Mouse (Mus musculus) embryonic facial prominence, embryonic 11.5 days (tissue): ENCODE results near the gene Cend1. TPM values are rescaled to one million over a fixed set of nuclear protein-coding genes. Genes with fewer than 3 reads are reported as not detected.
"Not testable (repeated sequence)": the region's sequence is repeated elsewhere in the genome, so short reads cannot be mapped to it uniquely, and the experiment has no call there.

Source experiments
- ATAC-seq: fragments of 200-750 bp; cut with Nextera tagmentation; replicated peaks from 2 replicates; pipeline ENCODE4 v1.8.0; 2017; ENCODE audit warnings: low read depth; ENCODE audit not compliant: insufficient number of reproducible peaks, low FRiP score, low TSS enrichment
- DNase-seq: peaks from one replicate; pipeline ENCODE4 v3.0.0-alpha.2; 2015; ENCODE audit warnings: low spot score
- H3K27ac ChIP-seq: fragments of 300-500 bp; sonication (generic); replicated peaks from 2 replicates; pipeline ENCODE4 v1.5.1; 2014; ENCODE audit warnings: mild to moderate bottlenecking, low read depth, low read length, control low read depth
- H3K27me3 ChIP-seq: fragments of 300-500 bp; sonication (generic); 2 replicates; pipeline ENCODE4 v1.6.1; 2014; ENCODE audit warnings: mild to moderate bottlenecking, low read length, moderate library complexity, mixed read lengths; ENCODE audit not compliant: control insufficient read depth, insufficient read depth
- H3K36me3 ChIP-seq: fragments of 300-500 bp; sonication (generic); replicated peaks from 2 replicates; pipeline ENCODE4 v1.6.1; 2014; ENCODE audit warnings: low read depth, mild to moderate bottlenecking, low read length, moderate library complexity, mixed read lengths; ENCODE audit not compliant: control insufficient read depth, insufficient read depth
- H3K4me1 ChIP-seq: fragments of 300-500 bp; sonication (generic); 2 replicates; pipeline ENCODE4 v1.6.1; 2014; ENCODE audit warnings: low read length, mixed read lengths; ENCODE audit not compliant: control insufficient read depth, insufficient read depth
- H3K4me2 ChIP-seq: fragments of 300-500 bp; sonication (generic); 2 replicates; pipeline ENCODE4 v1.6.1; 2014; ENCODE audit warnings: low read depth, mild to moderate bottlenecking, control low read depth, low read length, moderate library complexity
- H3K4me3 ChIP-seq: fragments of 300-500 bp; sonication (generic); 2 replicates; pipeline ENCODE4 v1.5.1; 2014; ENCODE audit warnings: low read depth, low read length, control low read depth
- H3K9ac ChIP-seq: fragments of 300-500 bp; sonication (generic); replicated peaks from 2 replicates; pipeline ENCODE4 v1.6.1; 2014; ENCODE audit warnings: mild to moderate bottlenecking, control low read depth, low read length
- H3K9me3 ChIP-seq: fragments of 300-500 bp; sonication (generic); replicated peaks from 2 replicates; pipeline ENCODE4 v1.6.1; 2016; ENCODE audit warnings: mild to moderate bottlenecking, low read length, inconsistent platforms, mixed read lengths; ENCODE audit not compliant: control insufficient read depth
- WGBS: fragments of 180-500 bp; shearing (Covaris S2); extraction: QIAGEN DNeasy Blood & Tissue Kit; methylation state at CpG from one replicate; pipeline ENCODE4 v1.1.7; 2014; 5-methylcytosine and 5-hydroxymethylcytosine counted together
- polyA plus RNA-seq: library from polyadenylated mRNA; unstranded; fragments of >200 nt; fragmentation: Nextera tagmentation; extraction: Ambion mirVana; gene quantifications from 2 replicates; pipeline ENCODE4 v1.2.1, GENCODE M21; 2014

Cend1 gene
- polyA plus RNA-seq, 1 experiment from 2014 or later: 2.5 TPM

DNA sequence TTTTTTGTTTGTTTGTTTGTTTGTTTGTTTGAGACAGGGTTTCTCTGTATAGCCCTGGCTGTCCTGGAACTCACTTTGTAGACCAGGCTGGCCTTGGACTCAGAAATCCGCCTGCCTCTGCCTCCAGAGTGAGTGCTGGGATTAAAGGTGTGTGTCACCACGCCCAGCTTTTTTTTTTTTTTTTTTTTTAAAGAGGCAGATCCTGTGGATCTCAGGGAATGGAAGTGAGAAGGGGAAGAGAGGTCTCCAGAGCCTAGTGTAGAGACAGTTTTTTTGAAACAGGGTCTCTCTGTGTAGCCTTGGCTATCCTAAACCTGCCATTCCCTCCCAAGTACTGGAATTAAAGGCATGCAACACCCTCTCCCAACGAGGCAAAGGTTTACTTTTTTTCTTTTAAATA is 17.1 kb upstream of the Cend1 start:
- H3K9ac ChIP-seq, DNase-seq, ATAC-seq, H3K4me2 ChIP-seq, H3K27ac ChIP-seq, H3K4me1 ChIP-seq, H3K27me3 ChIP-seq, H3K4me3 ChIP-seq, H3K9me3 ChIP-seq, H3K36me3 ChIP-seq: not testable (repeated sequence)
- WGBS: 85% methylated on average over 3 of the region's 3 CpGs

DNA sequence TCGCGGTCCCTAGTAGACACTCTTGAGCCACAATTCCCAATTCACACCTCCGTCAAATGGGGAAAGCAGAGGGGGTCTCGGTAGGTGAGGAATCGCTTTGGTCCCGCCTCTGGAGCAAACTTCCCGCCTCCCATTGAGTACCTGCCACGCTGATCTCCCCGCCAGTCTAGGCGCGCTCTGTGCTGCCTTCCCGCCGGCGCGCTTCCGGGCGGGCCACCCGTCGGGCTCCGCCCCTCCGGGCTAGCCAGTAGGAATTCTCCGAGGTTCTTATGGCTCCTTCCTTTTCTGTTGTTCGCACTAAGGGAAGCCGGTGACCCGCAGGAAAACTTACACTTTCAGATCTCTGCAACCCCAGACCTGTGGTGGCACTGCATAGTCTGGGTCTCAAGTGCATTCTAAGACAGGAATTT is 14.5 kb upstream of the Cend1 start, which contains the start of gene Pidd1:
Pidd1 (minus strand) TSS at position 198 of the 410 bp plus-strand sequence.
- under 1% methylated on average over 24 of the region's 25 CpGs for WGBS

DNA sequence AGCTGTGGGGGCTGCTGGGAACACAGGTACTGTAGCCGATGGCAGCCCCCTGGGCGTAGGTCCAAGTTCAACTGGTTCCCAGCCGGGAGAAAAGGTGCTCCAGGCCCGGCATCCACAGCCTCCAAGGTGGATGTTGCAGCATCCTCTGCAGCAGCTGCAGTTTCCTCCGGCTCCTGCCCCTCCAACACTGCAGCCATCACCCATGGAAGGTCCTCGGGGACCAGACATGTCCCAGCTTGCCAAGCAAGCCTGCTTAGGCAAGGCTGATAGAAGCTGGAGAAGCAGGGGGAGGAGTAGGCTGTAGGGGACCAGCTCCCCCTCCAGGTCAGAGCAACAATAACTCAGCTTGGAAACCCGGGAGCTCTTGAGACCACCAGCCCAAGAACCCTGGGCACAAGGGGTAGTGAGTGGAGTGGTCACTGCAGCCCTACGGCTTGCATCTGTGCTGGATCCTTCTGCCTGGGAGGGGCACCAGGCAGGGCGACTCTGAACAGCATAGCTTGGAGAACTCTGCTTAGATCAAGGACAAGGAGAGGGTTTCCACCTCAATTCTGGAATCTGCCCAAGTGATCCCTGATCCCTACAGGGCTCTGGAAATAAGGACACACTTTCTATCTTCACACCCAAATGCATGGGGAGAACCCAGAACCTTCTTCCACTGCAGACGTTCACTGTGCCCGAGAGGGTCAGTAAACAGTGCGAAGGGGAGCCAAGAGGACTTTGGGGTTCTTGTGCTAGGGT is 14.0 kb upstream of the Cend1 start:
- Histone ChIP-seq H3K9ac (peak overlapping the region; percentile 72), H3K36me3 (no peaks in the 10 kb centered on the region; the same call in none of the 2 replicates), H3K27me3 (no peaks in the 10 kb centered on the region), H3K4me2 (peak overlapping the region; percentile 84), H3K9me3 (no peaks in the 10 kb centered on the region), H3K4me3 (peak overlapping the region; percentile 49), H3K27ac (0 out of 2 replicates have a peak overlapping the region, but pooled peaks have one; percentile 32), H3K4me1 (peaks cover 7% of the 10 kb centered on the region; the same call in 1 of the 2 replicates)
- 26% methylated on average over 12 of the region's 12 CpGs for WGBS
- DNase-seq (peak; percentile 71), ATAC-seq (no peak)

More for the DNA sequence above, 14.5 kb upstream of the Cend1 start, which contains the start of gene Pidd1:
- peaks cover 7% of the 10 kb centered on the region; the same call in 1 of the 2 replicates for H3K4me1 ChIP-seq
- H3K9ac ChIP-seq: peak within 1 kb of the TSS; percentile 72
- 0 out of 2 replicates have a peak within 1 kb of the TSS, but pooled peaks have one; percentile 32 for H3K27ac ChIP-seq
- peak within 1 kb of the TSS; percentile 84 for H3K4me2 ChIP-seq
- DNase-seq: peak; percentile 91
- no peaks in the 10 kb centered on the region for H3K27me3 ChIP-seq
- no peaks in the 10 kb centered on the region; the same call in none of the 2 replicates for H3K36me3 ChIP-seq
- peak; percentile 35 for ATAC-seq
- peak within 1 kb of the TSS; percentile 49 for H3K4me3 ChIP-seq
- no peaks in the 10 kb centered on the region for H3K9me3 ChIP-seq

DNA sequence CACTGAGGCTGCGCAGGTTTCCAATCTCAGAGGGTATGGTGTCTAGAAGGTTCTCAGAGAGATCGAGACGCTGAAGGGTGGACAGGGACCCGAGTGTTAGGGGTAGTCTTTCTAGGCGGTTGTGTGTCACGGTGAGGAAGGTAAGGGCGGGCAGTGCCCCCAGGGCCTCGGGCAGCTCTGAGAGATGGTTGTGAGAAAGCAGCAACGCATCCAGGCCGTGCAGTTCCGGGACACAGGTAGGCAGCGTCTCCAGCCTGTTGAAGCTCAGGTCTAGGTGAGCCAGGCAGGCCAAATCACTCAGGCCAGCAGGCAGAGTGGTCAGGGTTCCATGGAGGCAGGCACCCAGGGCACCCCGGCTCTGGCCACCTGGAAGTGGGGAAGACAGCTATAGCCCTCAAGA is 12.9 kb upstream of the Cend1 start:
- WGBS: 90% methylated on average over 13 of the region's 13 CpGs
- Histone ChIP-seq H3K4me1 (peaks cover 7% of the 10 kb centered on the region; the same call in 1 of the 2 replicates), H3K27me3 (no peaks in the 10 kb centered on the region), H3K36me3 (no peaks in the 10 kb centered on the region; the same call in none of the 2 replicates), H3K9me3 (no peaks in the 10 kb centered on the region), H3K9ac (peak overlapping the region; percentile 72), H3K4me3 (no peak overlapping the region), H3K4me2 (peak overlapping the region; percentile 84; the same call in 1 of the 2 replicates), H3K27ac (no peak overlapping the region)
- DNase-seq: no peak
- no peak for ATAC-seq

DNA sequence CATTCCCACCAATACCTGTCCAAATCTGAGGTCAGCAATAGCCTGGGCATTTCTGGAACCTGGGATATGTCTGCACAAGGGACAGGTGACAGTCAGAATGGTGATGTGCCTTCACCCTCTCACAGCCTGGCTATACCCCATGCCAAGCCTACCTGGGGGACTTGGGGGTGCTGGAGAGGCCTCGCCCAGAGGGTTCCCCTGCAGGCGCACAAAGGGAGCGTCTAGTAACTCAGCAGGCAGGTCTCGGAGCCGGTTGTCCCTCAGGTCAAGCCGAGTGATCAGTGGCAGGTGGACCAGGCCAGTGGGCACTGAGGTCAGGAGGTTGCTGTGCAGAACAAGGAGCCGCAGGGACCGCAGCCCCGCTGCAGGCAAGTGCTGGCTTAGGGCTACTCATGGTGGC is 12.2 kb upstream of the Cend1 start:
- H3K4me3 ChIP-seq: no peak overlapping the region
- no peak overlapping the region for H3K9ac ChIP-seq
- H3K36me3 ChIP-seq: no peaks in the 10 kb centered on the region; the same call in none of the 2 replicates
- ATAC-seq: no peak
- 90% methylated on average over 9 of the region's 9 CpGs for WGBS
- H3K4me2 ChIP-seq: no peak overlapping the region
- H3K4me1 ChIP-seq: peaks cover 7% of the 10 kb centered on the region; the same call in 1 of the 2 replicates
- H3K27ac ChIP-seq: no peak overlapping the region
- H3K9me3 ChIP-seq: no peaks in the 10 kb centered on the region
- no peaks in the 10 kb centered on the region for H3K27me3 ChIP-seq
- DNase-seq: no peak

DNA sequence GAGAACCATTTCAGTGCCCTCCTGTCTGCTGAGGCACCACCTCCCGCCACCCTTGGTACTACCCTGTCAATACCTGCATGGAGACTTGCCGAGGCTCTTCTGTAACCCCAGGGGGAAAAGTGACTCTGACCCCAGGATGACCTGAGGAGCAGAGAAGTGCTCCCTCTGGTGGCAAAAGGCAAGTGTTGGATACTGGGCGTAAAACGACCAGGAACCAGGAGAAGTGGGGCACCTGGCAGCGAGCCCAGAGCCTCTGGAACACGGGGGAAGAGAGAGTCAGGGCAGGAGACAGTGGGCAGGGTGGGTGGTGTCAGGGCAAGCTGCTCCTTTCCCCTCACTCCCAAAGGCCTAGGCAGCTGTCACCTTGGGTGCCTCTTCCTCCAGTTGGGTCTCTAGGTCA is 11.3 kb upstream of the Cend1 start:
- no peak overlapping the region for H3K4me2 ChIP-seq
- H3K9ac ChIP-seq: no peak overlapping the region
- ATAC-seq (no peak), DNase-seq (peak; percentile 57)
- WGBS: 44% methylated on average over 6 of the region's 6 CpGs
- no peaks in the 10 kb centered on the region for H3K27me3 ChIP-seq
- no peaks in the 10 kb centered on the region for H3K9me3 ChIP-seq
- H3K4me1 ChIP-seq: peaks cover 7% of the 10 kb centered on the region; the same call in 1 of the 2 replicates
- no peak overlapping the region for H3K4me3 ChIP-seq
- H3K36me3 ChIP-seq: no peaks in the 10 kb centered on the region; the same call in none of the 2 replicates
- H3K27ac ChIP-seq: no peak overlapping the region

DNA sequence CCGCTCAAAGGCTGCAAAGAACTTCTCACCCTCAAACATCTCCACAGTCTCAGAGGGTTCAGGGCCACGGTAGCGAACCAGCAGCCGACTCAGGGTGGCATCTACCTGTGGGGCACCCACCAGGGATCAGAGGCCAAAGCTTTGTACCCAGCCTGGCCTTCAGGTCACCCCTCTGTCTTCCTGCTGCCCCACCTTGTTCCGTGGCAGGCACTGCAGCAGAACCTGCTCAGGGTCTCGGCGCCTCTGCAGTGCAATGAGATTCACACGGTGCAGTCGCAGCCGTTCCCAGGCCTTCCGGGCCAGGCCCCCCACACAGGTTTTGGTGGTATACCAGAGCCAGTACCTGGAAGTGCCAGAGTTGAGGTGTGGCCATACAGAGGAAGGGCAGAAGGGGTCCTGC is 10.5 kb upstream of the Cend1 start:
- H3K27ac ChIP-seq: no peak overlapping the region
- no peaks in the 10 kb centered on the region for H3K9me3 ChIP-seq
- peaks cover 7% of the 10 kb centered on the region; the same call in 1 of the 2 replicates for H3K4me1 ChIP-seq
- no peaks in the 10 kb centered on the region; the same call in none of the 2 replicates for H3K36me3 ChIP-seq
- DNase-seq (no peak), ATAC-seq (no peak)
- H3K4me3 ChIP-seq: no peak overlapping the region
- H3K9ac ChIP-seq: no peak overlapping the region
- H3K27me3 ChIP-seq: no peaks in the 10 kb centered on the region
- no peak overlapping the region for H3K4me2 ChIP-seq
- 98% methylated on average over 11 of the region's 11 CpGs for WGBS

DNA sequence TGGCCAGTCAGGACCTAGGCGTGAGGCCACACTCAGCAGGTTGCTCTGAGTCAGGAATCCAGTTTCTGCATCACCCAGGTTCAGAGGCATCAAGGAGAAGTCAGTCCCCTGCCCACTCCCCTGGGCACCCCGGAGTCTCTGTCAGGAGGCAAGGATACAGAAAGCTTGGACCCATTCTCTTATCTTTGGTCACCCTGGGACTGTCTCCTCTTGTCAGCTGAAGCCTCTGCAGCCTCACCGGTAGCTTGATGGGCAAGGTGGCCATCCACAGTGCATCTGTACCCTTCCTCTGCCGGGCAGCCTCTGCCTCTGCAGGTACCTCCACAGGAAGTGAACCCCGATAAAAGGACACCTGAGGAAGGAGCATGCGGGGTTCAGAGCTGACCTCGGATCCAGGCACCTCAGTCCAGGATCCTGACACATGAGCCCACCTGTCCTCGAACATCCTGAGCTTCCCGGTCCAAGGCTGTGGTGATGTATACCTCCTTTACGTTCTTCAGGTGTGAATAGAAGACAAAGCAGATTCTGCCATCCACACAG is 9.9 kb upstream of the Cend1 start:
- Histone ChIP-seq H3K4me1 (peaks cover 7% of the 10 kb centered on the region; the same call in 1 of the 2 replicates), H3K36me3 (no peaks in the 10 kb centered on the region; the same call in none of the 2 replicates), H3K4me2 (no peak overlapping the region), H3K9ac (no peak overlapping the region), H3K27ac (no peak overlapping the region), H3K9me3 (no peaks in the 10 kb centered on the region), H3K4me3 (no peak overlapping the region), H3K27me3 (no peaks in the 10 kb centered on the region)
- ATAC-seq (no peak), DNase-seq (no peak)
- WGBS: 93% methylated on average over 10 of the region's 10 CpGs
